Mouse (Mus musculus): ENCODE measurements around the gene Pnpla3.

The Pnpla3 gene

DNA sequence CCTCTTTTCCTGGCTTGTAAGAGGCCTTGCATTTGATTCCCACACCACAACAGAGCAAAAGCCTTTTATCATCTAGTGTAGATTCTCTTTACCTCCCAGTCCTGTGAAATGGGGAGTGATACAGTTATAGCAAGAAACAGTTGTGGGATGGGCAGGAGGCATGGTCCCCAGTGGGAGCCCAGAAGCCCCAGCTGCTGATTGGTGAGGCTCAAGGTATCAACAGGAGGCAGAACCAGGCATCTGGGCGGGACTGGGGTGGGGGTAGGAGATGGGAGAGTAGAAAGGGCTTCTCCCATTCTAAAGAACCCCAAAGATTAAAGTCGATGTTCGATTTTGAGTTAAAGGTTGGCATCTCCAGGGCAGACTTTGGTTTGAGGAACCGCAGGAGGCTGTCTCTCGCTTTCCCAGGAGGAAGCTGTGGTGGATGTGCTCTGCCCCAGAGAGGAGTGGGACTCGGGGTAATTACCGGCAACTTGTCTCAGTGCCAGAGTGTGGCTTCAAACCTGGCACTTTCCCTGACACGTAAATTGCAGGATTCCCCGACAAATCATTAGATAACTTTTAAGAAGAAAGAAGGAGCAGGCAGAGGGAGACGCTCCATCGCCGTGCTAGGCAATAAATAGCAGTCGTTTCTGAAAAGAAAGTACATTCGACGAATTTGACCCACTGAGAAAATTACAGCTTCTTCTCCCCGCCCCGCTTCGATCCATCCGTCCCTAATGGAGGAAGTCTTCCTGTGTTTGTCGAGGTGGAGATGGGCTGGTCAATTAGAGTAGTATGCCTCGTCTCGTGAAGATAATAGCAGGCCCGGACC is 50.5 kb downstream of the Pnpla3 start:
- DNase-seq (ENCODE audit: low spot score) = no peak

DNA sequence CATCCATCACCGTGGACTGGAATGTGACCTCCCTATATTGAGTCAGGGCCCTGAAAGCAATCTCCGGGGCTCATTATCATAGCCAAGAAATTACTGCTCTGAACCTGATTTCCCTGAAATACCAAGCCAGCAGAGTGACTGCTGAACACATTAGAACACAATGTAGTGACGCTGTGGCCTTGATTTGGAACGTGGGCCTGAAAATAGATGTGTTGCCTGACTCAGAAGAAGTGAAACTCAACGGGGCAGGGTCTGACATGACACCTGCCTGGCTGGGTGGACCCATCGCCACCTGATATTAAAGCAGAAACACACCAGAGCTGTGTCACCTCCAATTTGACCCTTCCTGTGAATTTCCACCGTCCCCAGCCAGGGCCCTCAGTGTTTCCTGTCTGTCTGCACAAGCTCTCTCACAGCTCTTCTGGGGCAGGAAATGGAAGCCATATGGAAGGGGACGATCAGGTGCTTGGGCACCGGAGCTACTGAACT is 51.2 kb downstream of the Pnpla3 start:
- no peak for DNase-seq (ENCODE audit: low spot score)

DNA sequence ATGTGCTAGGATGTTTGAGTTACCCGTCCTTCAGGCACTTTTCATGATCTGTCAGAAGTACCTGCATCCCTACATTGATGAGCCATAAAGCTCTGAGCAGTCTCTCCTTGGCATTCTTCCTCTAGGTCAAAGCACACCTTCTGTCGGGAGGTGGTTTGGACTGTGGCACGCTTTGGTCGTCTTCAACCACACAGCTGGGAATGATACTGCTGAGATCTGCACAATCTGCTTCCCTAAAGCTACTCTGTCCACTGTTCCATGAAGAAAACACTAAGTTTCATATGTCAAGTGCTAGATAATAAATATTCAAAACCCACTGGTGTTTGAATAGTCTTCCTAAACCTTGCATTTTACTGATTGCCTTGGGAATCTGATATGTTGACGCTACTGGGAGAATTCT is 53.9 kb downstream of the Pnpla3 start:
- DNase-seq (ENCODE audit: low spot score) = no peak

DNA sequence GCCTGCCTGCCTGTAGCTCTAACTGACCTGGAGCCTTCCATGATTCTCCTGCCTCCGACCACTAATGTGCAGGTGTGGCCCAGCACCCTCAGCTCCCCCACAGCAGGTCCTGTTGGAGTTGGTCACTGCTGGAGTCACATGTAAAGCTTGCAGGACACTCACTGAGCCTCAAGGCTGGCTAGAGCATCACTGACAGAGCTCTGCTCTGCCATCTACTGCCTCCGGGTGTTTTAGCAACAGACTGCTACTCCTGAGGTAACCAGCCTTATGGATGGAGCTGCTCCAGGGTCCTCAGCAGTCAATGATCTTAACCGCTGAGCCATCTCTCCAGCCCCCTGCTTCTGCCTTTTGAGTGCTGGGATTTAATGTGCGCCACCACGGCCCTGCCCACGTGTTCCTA is 55.8 kb downstream of the Pnpla3 start:
- DNase-seq (ENCODE audit: low spot score) = no peak

DNA sequence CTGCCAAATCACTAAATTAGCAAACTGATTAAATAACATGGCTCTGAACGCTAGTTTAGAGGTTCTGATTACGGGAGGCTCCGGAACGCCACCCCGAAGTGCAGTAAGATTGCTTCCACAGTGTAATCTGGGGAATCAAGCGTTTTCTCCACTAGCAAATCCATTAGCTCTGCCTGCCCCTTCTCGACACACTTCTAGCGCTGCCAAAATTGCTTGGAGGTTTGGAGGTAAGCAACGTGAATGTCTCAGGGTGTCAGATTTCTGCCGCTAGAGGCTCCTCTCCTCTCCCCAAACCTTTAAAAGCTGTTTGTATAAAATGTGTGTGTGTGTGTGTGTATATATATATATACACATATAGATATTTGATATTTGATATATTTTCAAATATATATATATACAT is 57.1 kb downstream of the Pnpla3 start:
- DNase-seq (ENCODE audit: low spot score) = no peak

DNA sequence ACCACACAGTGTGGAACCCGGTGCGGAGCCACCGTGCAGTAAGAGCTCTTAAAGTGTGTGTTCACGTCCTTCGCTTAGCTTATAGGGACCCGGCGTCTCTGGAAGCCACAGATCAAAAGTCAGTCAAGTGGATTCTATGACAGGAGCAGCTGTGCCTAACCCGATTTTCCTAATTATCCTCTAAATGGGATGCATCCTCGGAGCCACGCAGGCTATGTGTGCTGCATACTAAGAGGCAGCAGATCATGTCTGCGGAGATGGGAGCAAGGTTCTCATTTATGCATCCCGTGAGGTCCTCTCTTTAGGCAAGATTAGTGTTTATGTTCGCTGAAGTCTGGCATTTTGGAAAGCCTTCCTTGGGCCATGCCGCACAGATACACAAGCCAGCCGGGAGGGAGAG is 59.3 kb downstream of the Pnpla3 start:
- no peak for DNase-seq (ENCODE audit: low spot score)

DNA sequence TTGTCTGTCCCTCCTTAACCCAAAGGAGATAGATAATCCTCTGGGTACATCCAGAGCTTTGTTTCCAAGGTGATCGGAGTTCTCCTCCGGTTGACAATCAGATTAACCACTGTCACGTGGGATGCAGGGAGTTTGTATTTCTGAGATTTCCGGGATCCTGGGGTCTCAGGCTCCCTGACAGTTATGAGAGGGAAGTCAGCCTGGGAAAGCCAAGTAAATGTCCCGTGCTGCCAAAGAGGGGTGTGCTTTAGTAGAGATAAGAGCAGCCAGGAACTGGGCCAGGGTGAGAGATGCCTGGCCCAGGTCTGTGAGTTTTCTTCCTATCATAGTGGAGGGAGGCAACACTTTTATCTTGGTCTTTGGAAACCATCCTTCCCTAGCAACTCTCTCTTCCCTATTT is 63.0 kb downstream of the Pnpla3 start:
- no peak for DNase-seq (ENCODE audit: low spot score)

DNA sequence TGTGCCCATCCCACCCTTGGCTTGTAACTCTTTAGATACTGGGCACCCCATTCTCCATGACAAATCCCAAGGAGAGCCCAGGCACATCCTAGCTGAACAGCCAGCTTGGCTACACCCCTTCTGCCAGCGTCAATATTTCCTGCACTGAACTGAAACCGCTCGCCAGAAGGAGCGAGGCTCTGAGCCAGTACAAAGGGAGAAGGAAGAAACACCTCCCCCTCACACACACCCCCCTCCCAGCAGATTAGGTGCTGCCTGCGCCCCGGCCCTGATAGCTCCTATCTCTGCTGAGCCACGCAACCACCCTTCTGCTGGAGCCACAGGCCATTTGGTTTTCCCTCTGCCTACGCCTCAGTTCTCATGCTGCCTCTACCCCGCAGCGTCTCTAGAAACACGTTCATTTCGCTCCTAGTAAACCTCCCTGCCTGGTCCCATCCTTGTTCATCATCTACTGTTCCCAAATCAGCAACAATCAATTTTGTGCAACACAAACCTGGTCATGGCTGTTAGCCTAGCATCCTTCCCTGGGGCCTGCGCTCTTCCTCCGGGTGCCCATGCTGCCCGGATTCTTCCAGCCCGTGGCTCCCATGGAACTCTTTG is 63.6 kb downstream of the Pnpla3 start:
- DNase-seq (ENCODE audit: low spot score) = no peak

DNA sequence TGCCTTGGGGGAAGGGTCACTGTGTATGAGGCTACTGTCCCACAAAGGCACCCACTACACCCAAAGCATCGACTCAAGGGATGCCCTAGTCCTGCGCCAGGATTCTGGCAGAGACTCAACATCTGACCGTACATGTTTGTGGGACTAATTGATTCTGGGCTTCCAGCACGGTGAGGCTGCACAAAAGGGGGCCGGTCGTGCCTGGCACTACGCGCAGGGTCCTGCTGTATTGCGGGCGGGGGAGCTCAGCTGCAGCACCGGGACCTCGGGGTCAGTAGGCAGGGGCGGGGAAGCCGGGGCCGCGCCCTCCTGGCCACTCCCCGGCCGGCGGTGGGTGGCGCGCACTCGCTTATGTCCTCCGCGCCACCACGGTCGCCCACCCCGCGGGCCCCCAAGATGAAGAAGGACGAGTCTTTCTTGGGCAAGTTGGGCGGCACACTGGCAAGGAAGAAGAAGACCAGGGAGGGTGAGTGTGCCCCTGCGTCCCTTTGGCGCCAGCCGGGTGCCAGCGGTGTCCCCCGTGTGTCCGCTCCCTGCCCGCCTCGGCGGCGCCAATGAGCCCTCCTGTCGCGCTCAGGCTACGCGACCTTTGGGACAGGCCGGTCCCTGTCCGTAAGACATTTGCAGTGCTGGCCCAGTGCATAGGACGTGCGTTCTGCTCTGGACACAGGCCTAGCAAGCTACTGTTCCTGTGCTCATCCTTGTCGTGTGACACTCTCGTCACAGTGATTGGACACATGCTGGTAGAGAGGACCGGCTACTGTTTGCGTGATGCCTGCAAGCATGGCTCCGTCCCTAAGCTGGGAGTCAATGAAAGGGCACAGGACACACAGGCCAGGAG is 64.3 kb downstream of the Pnpla3 start, which contains the start of gene Parvb:
Parvb (plus strand) TSS at position 323 of the 841 bp plus-strand sequence.
- no peak for DNase-seq (ENCODE audit: low spot score)

DNA sequence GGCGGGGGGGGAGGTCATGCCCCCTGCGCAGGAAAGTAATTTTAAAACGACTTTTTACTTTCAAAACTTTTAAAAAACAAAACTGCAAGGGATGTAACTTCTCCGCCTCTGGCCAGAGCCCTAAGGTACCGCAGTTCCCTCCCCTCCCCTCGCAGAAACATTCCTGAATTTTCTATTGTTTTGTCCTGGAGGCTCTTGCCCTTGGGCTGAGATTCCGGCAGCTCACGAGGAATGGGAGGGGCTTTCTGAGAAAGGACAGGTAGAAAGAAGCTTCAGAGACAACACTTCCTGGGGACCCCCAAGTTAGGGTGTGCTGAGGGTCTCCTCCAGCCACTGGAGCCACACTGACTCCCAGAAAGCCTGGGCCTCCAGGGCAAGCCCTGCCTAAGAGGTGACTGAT is 65.0 kb downstream of the Pnpla3 start:
- DNase-seq (ENCODE audit: low spot score) = no peak

DNA sequence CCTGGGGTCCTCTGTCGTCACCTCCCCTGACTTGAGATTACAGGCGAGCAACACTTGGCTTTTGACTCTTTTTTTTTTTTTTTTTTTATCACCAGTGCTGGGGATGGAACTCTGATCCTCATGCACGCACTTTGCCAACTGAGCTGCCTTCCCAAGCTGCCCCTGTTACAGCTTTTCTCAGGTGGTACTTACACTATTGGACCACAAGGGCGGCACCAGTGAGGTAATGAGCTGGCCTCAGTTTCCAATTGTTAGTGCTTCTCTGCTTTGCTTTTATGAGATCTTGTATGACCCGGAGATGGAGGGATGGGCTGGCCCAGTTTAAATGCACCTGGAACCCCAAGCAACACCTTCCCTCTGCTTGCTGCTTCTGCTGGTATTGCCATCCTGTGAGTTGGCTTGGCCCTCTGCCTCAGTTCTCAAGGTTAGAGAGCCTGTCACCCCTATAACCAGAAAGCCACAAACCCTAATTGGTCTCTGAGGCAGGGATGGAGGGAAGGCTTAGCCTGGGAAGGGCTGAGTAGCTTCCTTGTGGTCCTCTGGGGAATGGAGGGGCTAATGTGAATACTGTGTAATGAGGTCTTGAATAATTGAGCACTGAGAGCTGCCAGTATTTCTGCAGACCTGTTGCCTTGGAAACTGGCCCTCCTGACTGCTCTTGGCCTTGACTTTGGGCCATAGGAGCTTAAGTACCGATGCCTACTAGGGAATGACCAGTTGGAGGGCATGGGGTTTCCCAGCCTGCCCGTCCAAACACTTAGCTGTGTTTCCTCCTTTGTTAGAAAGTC is 67.4 kb downstream of the Pnpla3 start:
- DNase-seq (ENCODE audit: low spot score) = no peak

DNA sequence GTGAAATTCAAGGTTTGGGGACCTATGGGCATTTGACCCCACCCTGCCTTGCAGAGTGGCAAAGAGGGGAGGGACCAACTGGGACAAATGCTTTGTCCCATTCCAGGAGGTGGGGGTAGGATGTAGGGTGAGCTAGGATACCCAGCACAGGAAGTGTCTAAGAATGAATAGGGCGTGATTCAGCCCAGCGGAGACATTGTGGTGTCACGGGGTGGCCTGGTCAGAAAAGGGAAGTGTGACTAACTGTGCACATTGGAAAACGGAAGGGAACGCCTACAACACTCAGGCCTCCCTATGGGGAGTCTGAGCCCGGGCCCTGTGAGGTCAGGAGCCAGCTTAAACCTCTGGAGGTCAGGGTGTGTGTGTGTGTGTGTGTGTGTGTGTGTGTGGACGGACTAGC is 68.0 kb downstream of the Pnpla3 start:
- DNase-seq (ENCODE audit: low spot score) = no peak

All from ovary, postnatal 14 days (tissue).